Mouse (Mus musculus) ES-Bruce4 (cell line): ENCODE measurements at regions not wholly inside any gene's neighbourhood (a gene's known extent, or its start where the extent isn't known, plus 50 kb on each side); places are given as distances from the start of the nearest gene placed in this dataset.

Experiments used
- H3K27ac ChIP-seq: 2 replicates; pipeline ENCODE4 v1.5.1; 2012; ENCODE audit warnings: low read length, inconsistent platforms; ENCODE audit not compliant: insufficient read depth
- H3K27me3 ChIP-seq: 2 replicates; pipeline ENCODE4 v1.6.1; 2012; ENCODE audit warnings: mild to moderate bottlenecking, low read length, inconsistent platforms; ENCODE audit not compliant: control insufficient read depth, poor library complexity, insufficient read depth, severe bottlenecking
- H3K36me3 ChIP-seq: 2 replicates; pipeline ENCODE4 v1.6.1; 2012; ENCODE audit warnings: inconsistent platforms, mild to moderate bottlenecking, low read length, moderate library complexity; ENCODE audit not compliant: control insufficient read depth, poor library complexity, insufficient read depth, severe bottlenecking
- H3K4me1 ChIP-seq: one replicate; pipeline ENCODE4 v1.8.1; 2011; ENCODE audit warnings: low read length; ENCODE audit not compliant: control insufficient read depth, insufficient read depth
- H3K4me3 ChIP-seq: 2 replicates; pipeline ENCODE4 v1.5.1; 2011; ENCODE audit warnings: low read depth, mild to moderate bottlenecking, low read length
- H3K9ac ChIP-seq: 2 replicates; pipeline ENCODE4 v1.6.1; 2012; ENCODE audit warnings: low read depth, mild to moderate bottlenecking, inconsistent platforms; ENCODE audit not compliant: poor library complexity, severe bottlenecking
- H3K9me3 ChIP-seq: replicated peaks from 2 replicates; pipeline ENCODE4 v1.6.1; 2012; ENCODE audit warnings: mild to moderate bottlenecking, low read length, inconsistent platforms; ENCODE audit not compliant: control insufficient read depth, poor library complexity, insufficient read depth, severe bottlenecking
- CTCF ChIP-seq: IDR thresholded peaks from one replicate; pipeline ENCODE4 v1.8.1; 2011; ENCODE audit warnings: low read depth, low read length
- EP300 ChIP-seq: IDR thresholded peaks from 2 replicates; pipeline ENCODE4 v1.6.1; 2011; ENCODE audit warnings: low read depth, low read length; ENCODE audit not compliant: insufficient read depth
- POLR2A ChIP-seq: IDR thresholded peaks from one replicate; pipeline ENCODE4 v1.8.1; 2011; ENCODE audit warnings: low read length; ENCODE audit not compliant: insufficient read depth

GRCm38 (mm10) chr11:48063719-48064118 lies 75.0 kb upstream of the Sgcd start:
- Histone ChIP-seq H3K9ac (no peak overlapping the region), H3K36me3 (no peaks in the 10 kb centered on the region), H3K27ac (no peak overlapping the region), H3K9me3 (no peaks in the 10 kb centered on the region), H3K4me1 (no peaks in the 10 kb centered on the region), H3K4me3 (no peak overlapping the region), H3K27me3 (no peaks in the 10 kb centered on the region)
- TF ChIP-seq EP300 (no peak), CTCF (no peak), POLR2A (no peak)

- no peaks in the 10 kb centered on the region for H3K36me3 ChIP-seq
- H3K27me3 ChIP-seq, result no peaks in the 10 kb centered on the region
- H3K4me3 ChIP-seq, result no peak overlapping the region
- no peak for TF ChIP-seq POLR2A
- no peak for TF ChIP-seq EP300
- TF ChIP-seq CTCF, result no peak
- no peaks in the 10 kb centered on the region for H3K9me3 ChIP-seq
- no peaks in the 10 kb centered on the region for H3K4me1 ChIP-seq
- no peak overlapping the region for H3K27ac ChIP-seq
- no peak overlapping the region for H3K9ac ChIP-seq
Measured at GRCm38 (mm10) chr11:48061501-48061900, 72.7 kb upstream of the Sgcd start.

GRCm38 (mm10) chr11:48051156-48051866 lies 62.5 kb upstream of the Sgcd start:
- H3K4me1 ChIP-seq, result no peaks in the 10 kb centered on the region
- H3K9me3 ChIP-seq, result no peaks in the 10 kb centered on the region
- no peak overlapping the region for H3K9ac ChIP-seq
- no peak overlapping the region for H3K4me3 ChIP-seq
- H3K27ac ChIP-seq, result no peak overlapping the region
- H3K36me3 ChIP-seq, result no peaks in the 10 kb centered on the region
- TF ChIP-seq EP300 (no peak), CTCF (no peak), POLR2A (no peak)
- H3K27me3 ChIP-seq, result no peaks in the 10 kb centered on the region

GRCm38 (mm10) chr11:48048311-48048710 lies 59.5 kb upstream of the Sgcd start:
- Histone ChIP-seq H3K4me3 (no peak overlapping the region), H3K4me1 (no peaks in the 10 kb centered on the region), H3K9ac (no peak overlapping the region), H3K9me3 (no peaks in the 10 kb centered on the region), H3K36me3 (no peaks in the 10 kb centered on the region), H3K27me3 (no peaks in the 10 kb centered on the region), H3K27ac (no peak overlapping the region)
- TF ChIP-seq CTCF (no peak), POLR2A (no peak), EP300 (no peak)
